Mouse (Mus musculus) liver, embryonic 16.5 days (tissue): ENCODE data around the gene Kif22. TPM values are rescaled to one million over a fixed set of nuclear protein-coding genes. Genes with fewer than 3 reads are reported as not detected.

ENCODE experiments used
- ATAC-seq: fragments of 200-750 bp; cut with Nextera tagmentation; 2 replicates; pipeline ENCODE4 v1.8.0; 2017; ENCODE audit warnings: low read depth, mild to moderate bottlenecking, moderate number of reproducible peaks, moderate library complexity
- H3K27ac ChIP-seq: fragments of 300-500 bp; sonication (generic); 2 replicates; pipeline ENCODE4 v1.5.1; 2014; ENCODE audit warnings: mild to moderate bottlenecking, low read length
- H3K27me3 ChIP-seq: fragments of 300-500 bp; sonication (generic); 2 replicates; pipeline ENCODE4 v1.6.1; 2014; ENCODE audit warnings: low read depth, low read length, mixed read lengths; ENCODE audit not compliant: control insufficient read depth, insufficient read depth
- H3K36me3 ChIP-seq: fragments of 300-500 bp; sonication (generic); 2 replicates; pipeline ENCODE4 v1.6.1; 2014; ENCODE audit warnings: mild to moderate bottlenecking; ENCODE audit not compliant: control insufficient read depth, insufficient read depth
- H3K4me1 ChIP-seq: fragments of 300-500 bp; sonication (generic); 2 replicates; pipeline ENCODE4 v1.6.1; 2014; ENCODE audit warnings: low read depth, low read length, mixed read lengths; ENCODE audit not compliant: control insufficient read depth
- H3K4me2 ChIP-seq: fragments of 300-500 bp; sonication (generic); 2 replicates; pipeline ENCODE4 v1.6.1; 2014; ENCODE audit warnings: low read depth, low read length, mixed read lengths
- H3K4me3 ChIP-seq: fragments of 300-500 bp; sonication (generic); 2 replicates; pipeline ENCODE4 v1.5.1; 2014; ENCODE audit warnings: low read depth, mild to moderate bottlenecking, low read length
- H3K9ac ChIP-seq: fragments of 300-500 bp; sonication (generic); 2 replicates; pipeline ENCODE4 v1.6.1; 2014; ENCODE audit warnings: low read depth, low read length
- H3K9me3 ChIP-seq: fragments of 300-500 bp; sonication (generic); replicated peaks from 2 replicates; pipeline ENCODE4 v1.6.1; 2016; ENCODE audit warnings: low read length; ENCODE audit not compliant: control insufficient read depth
- WGBS: fragments of 180-500 bp; shearing (Covaris S2); extraction: QIAGEN DNeasy Blood & Tissue Kit; methylation state at CpG from one replicate; pipeline ENCODE4 v1.1.7; 2014; ENCODE audit not compliant: insufficient replicate concordance; 5-methylcytosine and 5-hydroxymethylcytosine counted together
- polyA plus RNA-seq: library from polyadenylated mRNA; unstranded; fragments of >200 nt; fragmentation: Nextera tagmentation; extraction: Ambion mirVana; gene quantifications from 2 replicates; pipeline ENCODE4 v1.2.1, GENCODE M21; 2015

Kif22 gene
- polyA plus RNA-seq, 1 experiment from 2014 or later: 103 TPM

DNA sequence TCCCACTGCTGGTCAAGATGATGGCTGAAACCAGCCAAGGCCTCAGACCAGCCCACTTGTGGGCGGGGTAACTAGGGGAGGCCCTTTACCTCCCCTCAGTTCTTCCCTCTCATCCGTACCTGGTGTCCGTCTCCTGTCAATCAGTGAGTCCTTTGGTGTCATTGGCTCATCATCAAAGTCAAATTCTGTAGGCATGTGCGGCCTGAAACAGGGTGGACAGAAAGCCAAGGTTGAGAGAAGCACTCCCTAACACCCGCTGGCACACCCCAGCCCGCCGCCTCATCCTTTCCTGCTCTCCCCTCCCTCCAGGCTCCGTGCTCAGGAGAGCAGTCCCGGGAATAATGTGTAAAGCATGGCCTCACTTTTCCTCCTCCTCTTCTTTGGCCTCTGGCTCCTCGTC, 26.2 kb downstream of the Kif22 start:
- Histone ChIP-seq H3K4me2 (peak overlapping the region; percentile 80), H3K27me3 (no peaks in the 10 kb centered on the region), H3K4me1 (peaks cover 40% of the 10 kb centered on the region), H3K9ac (peak overlapping the region; percentile 95), H3K36me3 (peaks cover 9% of the 10 kb centered on the region; the same call in 1 of the 2 replicates), H3K9me3 (no peaks in the 10 kb centered on the region), H3K27ac (peak overlapping the region; percentile 96), H3K4me3 (peak overlapping the region; percentile 87)
- peak; percentile 49 for ATAC-seq
- 2% methylated on average over 9 of the region's 10 CpGs for WGBS

DNA sequence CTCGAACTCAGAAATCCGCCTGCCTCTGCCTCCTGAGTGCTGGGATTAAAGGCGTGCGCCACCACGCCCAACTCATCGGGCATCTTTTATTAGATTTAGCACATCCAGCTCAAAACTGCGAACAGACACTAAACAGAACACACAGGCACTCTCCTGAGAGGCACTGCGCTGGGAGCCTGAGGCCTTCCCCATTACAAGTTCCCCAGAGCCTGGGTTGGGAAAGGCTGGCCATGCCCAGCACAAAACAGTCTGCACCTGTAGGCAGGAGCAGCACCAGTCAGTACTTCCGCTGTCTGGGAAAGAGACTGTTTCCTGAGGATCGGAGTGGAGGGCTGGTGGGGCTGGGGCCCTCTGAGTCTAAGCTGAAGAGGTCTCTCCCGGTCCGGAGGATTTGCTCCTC, 27.3 kb downstream of the Kif22 start:
- Histone ChIP-seq H3K9me3 (no peaks in the 10 kb centered on the region), H3K9ac (no peak overlapping the region), H3K4me2 (no peak overlapping the region), H3K27me3 (no peaks in the 10 kb centered on the region), H3K36me3 (peaks cover 9% of the 10 kb centered on the region; the same call in 1 of the 2 replicates), H3K4me3 (no peak overlapping the region), H3K4me1 (peaks cover 39% of the 10 kb centered on the region), H3K27ac (no peak overlapping the region)
- 86% methylated on average over 12 of the region's 12 CpGs for WGBS
- ATAC-seq: no peak

DNA sequence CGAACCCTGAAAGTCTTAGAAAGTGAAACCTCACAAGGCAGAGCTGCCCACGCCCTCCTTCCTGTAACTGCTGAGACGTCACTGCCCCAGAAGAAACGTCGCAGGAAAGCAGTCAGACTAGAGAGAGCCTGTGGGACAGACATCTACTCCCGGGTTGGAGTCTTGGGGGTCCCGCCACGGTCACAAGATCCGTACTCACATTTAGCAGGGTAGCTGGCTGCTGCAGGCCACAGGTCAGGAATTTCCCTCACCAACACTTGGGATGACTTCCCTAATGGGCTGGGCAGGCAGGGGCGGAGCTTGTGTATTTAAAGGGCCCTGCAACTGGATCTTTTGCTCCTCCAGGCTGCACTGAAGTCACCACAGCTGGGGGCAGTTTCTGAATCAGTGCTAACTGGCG, 28.0 kb downstream of the Kif22 start, which contains the start of gene Mvp:
TSS of gene Mvp (minus strand) at position 302 of the 400 bp plus-strand sequence.
- H3K4me3 ChIP-seq: peak within 1 kb of the TSS; percentile 73
- peaks cover 43% of the 10 kb centered on the region for H3K4me1 ChIP-seq
- H3K36me3 ChIP-seq: peaks cover 9% of the 10 kb centered on the region; the same call in 1 of the 2 replicates
- H3K27me3 ChIP-seq: no peaks in the 10 kb centered on the region
- H3K27ac ChIP-seq: peak within 1 kb of the TSS; percentile 81
- H3K9me3 ChIP-seq: no peaks in the 10 kb centered on the region
- WGBS: 16% methylated on average over 11 of the region's 11 CpGs
- peak within 1 kb of the TSS; percentile 81 for H3K4me2 ChIP-seq
- H3K9ac ChIP-seq: peak within 1 kb of the TSS; percentile 70
- ATAC-seq: no peak

DNA sequence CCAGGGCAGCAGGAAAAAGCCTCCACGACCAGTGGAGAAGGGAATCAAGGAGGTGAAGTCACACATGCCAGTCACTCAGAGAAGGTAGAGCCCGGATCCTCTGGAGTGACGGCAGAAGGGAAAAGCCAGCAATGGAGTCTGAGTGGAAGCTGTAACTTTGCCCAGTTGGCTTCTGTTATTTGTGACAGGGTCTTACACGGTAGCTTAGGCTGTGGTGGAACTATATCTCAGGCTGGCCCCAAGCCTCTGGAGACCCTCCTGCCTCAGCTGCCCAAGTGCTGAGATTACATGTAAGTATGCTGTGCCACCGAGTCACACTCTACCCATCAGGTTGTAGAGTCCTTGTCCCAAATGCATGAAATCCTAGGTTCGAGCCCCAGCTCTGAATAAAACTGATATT, 28.9 kb downstream of the Kif22 start:
- Histone ChIP-seq H3K27ac (no peak overlapping the region), H3K9ac (no peak overlapping the region), H3K4me2 (peak overlapping the region; percentile 81), H3K4me1 (peaks cover 53% of the 10 kb centered on the region), H3K27me3 (no peaks in the 10 kb centered on the region), H3K4me3 (peak overlapping the region; percentile 73; the same call in 1 of the 2 replicates), H3K9me3 (no peaks in the 10 kb centered on the region), H3K36me3 (peaks cover 9% of the 10 kb centered on the region; the same call in 1 of the 2 replicates)
- no peak for ATAC-seq
- WGBS: 77% methylated on average over 6 of the region's 6 CpGs

DNA sequence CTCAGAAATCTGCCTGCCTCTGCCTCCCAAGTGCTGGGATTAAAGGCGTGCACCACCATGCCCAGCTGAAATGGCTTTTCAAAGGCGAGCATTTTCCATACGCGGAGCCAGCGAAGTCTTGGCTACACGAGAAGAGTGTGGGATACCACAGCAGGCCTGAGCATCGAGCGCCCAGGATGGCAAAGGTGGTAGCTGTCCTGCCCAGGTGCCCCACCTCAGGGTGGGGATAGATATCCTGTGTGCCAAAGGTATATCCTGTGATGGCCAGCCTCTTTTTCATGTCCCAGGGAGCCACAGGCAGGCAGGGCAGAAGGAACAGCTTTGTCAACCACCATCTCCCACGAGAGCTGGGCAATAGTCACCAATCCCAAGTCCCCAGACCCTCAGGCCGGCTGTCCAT, 29.4 kb downstream of the Kif22 start:
- Histone ChIP-seq H3K27me3 (no peaks in the 10 kb centered on the region), H3K4me1 (peaks cover 53% of the 10 kb centered on the region), H3K9ac (no peak overlapping the region), H3K27ac (no peak overlapping the region), H3K9me3 (no peaks in the 10 kb centered on the region), H3K4me2 (no peak overlapping the region), H3K4me3 (no peak overlapping the region), H3K36me3 (peaks cover 9% of the 10 kb centered on the region; the same call in 1 of the 2 replicates)
- ATAC-seq: no peak
- WGBS: 86% methylated on average over 10 of the region's 10 CpGs

GRCm38 (mm10) chr7:127012374-127012773, 29.9 kb downstream of the Kif22 start:
- ATAC-seq: no peak
- Histone ChIP-seq H3K4me2 (no peak overlapping the region), H3K9me3 (no peaks in the 10 kb centered on the region), H3K9ac (no peak overlapping the region), H3K27me3 (no peaks in the 10 kb centered on the region), H3K4me1 (peaks cover 51% of the 10 kb centered on the region), H3K36me3 (peaks cover 9% of the 10 kb centered on the region; the same call in 1 of the 2 replicates), H3K4me3 (no peak overlapping the region), H3K27ac (no peak overlapping the region)
- WGBS: 77% methylated on average over 6 of the region's 6 CpGs

- H3K4me3 ChIP-seq: no peak overlapping the region
- no peak overlapping the region for H3K27ac ChIP-seq
- WGBS: 71% methylated on average over 2 of the region's 2 CpGs
- no peak for ATAC-seq
- H3K4me1 ChIP-seq: peaks cover 50% of the 10 kb centered on the region
- no peak overlapping the region for H3K9ac ChIP-seq
- no peak overlapping the region for H3K4me2 ChIP-seq
- peaks cover 9% of the 10 kb centered on the region; the same call in 1 of the 2 replicates for H3K36me3 ChIP-seq
- H3K9me3 ChIP-seq: no peaks in the 10 kb centered on the region
- H3K27me3 ChIP-seq: no peaks in the 10 kb centered on the region
Measured at GRCm38 (mm10) chr7:127011717-127012116, 30.6 kb downstream of the Kif22 start.

GRCm38 (mm10) chr7:127011051-127011450, 31.2 kb downstream of the Kif22 start:
- Histone ChIP-seq H3K27me3 (no peaks in the 10 kb centered on the region), H3K9me3 (no peaks in the 10 kb centered on the region), H3K36me3 (peaks cover 9% of the 10 kb centered on the region; the same call in 1 of the 2 replicates), H3K27ac (no peak overlapping the region), H3K4me1 (peaks cover 50% of the 10 kb centered on the region), H3K9ac (no peak overlapping the region), H3K4me3 (no peak overlapping the region), H3K4me2 (no peak overlapping the region)
- ATAC-seq: no peak
- 74% methylated on average over 2 of the region's 2 CpGs for WGBS

- Histone ChIP-seq H3K27ac (peak overlapping the region; percentile 87), H3K27me3 (no peaks in the 10 kb centered on the region), H3K4me3 (no peak overlapping the region), H3K4me1 (peaks cover 37% of the 10 kb centered on the region), H3K4me2 (0 out of 2 replicates have a peak overlapping the region, but pooled peaks have one; percentile 49), H3K9me3 (no peaks in the 10 kb centered on the region), H3K9ac (peak overlapping the region; percentile 10; the same call in 1 of the 2 replicates), H3K36me3 (peaks cover 6% of the 10 kb centered on the region; the same call in 1 of the 2 replicates)
- ATAC-seq: no peak
- 76% methylated on average over 17 of the region's 17 CpGs for WGBS
Measured at GRCm38 (mm10) chr7:127009307-127010085, 32.8 kb downstream of the Kif22 start.
